Mouse (Mus musculus) 3T3-L1 (cell line): Measurements from ENCODE around the gene Sugp2.

ENCODE experiments used
- DNase-seq: peaks from one replicate; pipeline ENCODE4 v3.0.0-alpha.2; 2015; ENCODE audit warnings: low read depth, low spot score

Sugp2 gene

DNA sequence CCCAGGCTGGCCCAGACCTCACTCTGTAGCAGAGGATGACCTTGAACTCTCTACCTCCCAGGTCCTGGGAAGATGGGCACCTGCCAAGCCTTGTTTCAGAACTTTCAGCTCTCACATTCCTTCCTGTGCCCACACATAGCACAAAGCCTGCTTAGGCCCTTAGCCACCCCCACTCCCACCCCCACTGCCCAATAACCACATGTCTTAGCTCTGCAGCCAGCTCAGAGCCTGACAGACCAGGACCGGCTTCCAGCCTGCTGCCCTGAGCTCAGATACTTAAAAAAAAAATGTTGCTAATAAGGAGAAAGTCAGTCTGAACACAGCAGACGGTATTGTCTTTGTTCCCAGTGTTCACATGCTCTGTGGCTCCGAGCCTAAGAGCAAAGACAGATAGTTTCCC is 47.0 kb downstream of the Sugp2 start:
- DNase-seq, result no peak

- peak; percentile 78 for DNase-seq
Measured at GRCm38 (mm10) chr8:70282603-70283135, 48.6 kb downstream of the Sugp2 start, which contains the start of gene Homer3. Gene Homer3 (plus strand): TSS chr8:70282827.

DNA sequence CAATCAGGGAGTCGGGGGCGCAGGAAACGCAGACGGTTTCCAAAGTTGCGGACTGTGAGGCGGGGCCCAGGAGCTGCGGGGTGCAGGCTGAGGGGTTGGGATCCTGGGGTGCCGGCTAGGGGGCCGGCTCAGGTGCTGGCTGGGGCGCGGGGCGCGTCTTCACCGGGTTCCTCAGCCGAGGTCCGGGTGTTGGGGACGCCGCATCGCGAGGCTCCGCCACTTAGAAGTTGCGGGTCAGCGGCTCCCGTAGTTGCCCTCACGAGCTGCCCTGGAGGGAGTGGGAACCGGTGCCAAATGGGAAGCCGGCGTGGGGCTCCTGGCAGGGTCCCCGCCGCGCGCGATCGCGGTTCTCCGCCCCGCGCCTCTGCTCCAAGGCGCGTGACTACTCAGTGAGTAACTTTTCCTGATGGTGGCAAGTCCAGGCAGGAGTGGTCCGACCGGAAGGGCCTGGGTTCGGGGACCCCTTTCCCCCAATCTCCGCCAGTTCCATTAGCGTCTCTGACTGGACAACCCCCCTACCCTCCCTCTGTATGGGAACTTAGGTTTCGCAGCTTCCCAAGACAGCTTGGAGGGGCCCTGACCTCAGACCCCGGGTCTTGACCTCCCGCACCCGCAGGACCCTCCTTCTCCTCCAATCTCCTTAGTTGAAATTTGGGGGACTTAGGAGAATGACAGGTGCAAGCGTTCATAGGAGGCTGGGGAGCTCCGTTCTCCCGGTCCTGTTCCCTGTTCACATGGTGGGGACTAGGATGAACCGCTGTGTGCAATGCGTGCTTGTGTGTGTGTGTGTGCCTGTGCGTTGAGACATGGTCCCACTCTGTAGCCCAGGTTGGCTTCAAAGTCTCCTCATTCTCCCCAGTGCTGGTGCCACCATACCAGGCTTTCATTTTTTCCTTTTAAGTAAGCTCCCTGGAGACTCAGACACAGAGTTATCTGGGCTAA is 49.4 kb downstream of the Sugp2 start:
- peak; percentile 40 for DNase-seq

DNA sequence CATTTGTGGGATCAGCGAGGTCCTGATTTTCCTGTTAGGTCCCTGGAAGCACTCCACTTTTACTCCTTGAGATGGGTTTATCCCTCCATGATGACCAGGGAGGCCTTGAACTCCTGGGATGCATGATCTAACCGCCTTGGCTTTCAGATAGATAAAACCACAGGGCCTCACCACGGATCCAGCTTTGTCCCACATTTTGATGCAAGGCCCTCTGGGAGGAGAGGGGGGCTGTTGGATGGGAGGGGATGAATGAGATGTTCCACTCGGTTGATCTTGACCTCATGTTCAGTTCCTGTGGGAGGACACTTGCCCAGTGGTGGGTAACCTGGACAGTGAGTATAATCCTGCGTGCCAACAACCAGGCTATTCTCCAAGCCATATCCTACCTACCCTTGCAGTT is 50.4 kb downstream of the Sugp2 start:
- peak; percentile 31 for DNase-seq

DNA sequence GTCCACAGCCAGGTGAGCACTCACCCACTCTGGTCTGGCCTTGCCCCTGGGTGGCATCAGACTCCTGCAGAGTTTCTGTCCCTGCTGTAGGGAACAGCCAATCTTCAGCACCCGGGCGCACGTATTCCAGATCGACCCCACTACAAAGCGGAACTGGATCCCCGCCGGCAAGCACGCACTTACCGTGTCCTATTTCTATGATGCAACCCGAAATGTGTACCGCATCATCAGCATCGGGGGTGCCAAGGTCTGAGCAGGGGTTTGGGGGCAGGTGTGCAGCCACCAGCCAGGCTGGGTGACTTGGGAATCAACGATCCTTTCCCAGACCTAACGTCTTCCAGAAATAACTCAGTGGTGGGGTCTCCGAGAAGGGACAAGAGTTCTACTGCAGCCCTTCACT is 51.3 kb downstream of the Sugp2 start:
- DNase-seq, result no peak

- peak; percentile 40 for DNase-seq
Measured at GRCm38 (mm10) chr8:70286737-70287136, 52.7 kb downstream of the Sugp2 start.

DNA sequence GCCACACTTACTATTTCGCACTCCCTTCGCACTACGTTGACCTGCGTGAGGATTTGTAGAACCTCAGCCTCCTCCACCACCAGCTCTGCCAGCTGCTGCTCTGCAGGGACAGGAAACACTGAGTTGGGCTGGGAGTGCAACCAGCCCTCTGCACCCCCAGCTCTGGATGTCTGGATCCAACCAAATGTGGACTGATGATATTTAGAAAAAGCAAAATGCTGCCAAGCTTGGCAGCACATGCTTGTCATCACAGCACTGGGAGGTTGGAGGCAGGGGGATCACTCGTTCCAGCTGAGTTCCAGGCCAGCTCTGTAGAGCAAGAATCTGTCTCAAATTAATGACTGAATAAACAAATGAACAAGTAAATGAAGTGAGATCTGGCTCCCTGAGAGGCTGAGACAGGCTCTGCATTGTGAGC is 60.0 kb downstream of the Sugp2 start:
- DNase-seq, result no peak

DNA sequence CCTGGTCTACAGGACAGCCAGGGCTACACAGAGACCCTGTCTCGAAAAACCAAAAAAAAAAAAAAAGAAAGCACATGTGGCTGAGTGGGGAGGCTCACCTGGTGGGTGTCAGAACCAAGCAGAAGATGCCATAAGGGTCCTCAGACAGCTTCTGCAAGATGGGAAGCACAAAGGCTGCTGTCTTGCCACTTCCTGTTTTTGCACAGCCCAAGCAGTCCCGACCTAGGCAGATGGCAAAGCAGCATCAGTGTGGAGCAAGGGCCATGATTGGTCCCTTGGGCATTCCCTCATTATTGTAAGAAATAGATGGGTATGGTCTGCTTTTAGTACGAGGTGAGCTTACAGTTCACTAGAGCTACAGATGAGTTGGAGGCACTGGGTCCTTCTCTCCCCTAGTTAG is 66.9 kb downstream of the Sugp2 start:
- no peak for DNase-seq

- peak; percentile 98 for DNase-seq
Measured at GRCm38 (mm10) chr8:70302358-70302890, 68.4 kb downstream of the Sugp2 start, which contains the start of the genes Ddx49 and Cope. Gene Ddx49 (minus strand): TSS chr8:70302489. Gene Cope (plus strand): TSS chr8:70302518.

GRCm38 (mm10) chr8:70302901-70303300 is 68.9 kb downstream of the Sugp2 start:
- DNase-seq, result no peak

GRCm38 (mm10) chr8:70309311-70309710 is 75.3 kb downstream of the Sugp2 start:
- peak; percentile 69 for DNase-seq

DNA sequence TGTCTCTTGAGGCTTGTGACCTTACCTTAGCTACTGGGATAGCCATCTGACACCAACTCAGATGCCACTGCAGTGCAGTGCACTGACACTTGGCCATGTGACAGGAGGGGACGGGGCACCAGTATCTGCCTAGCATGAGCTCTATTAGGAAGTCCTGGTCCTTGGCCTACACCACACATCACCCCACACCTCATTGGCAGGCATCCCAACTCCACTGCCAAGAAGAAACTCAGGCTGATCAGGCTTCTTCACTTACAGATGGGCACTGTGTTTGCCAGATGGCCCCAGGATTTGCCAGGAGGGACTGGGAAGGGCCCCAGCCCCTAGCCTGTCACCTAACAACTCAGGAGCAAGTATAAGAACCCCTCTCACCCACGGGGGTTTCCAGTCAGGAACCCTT is 79.4 kb downstream of the Sugp2 start:
- DNase-seq, result peak; percentile 35

DNA sequence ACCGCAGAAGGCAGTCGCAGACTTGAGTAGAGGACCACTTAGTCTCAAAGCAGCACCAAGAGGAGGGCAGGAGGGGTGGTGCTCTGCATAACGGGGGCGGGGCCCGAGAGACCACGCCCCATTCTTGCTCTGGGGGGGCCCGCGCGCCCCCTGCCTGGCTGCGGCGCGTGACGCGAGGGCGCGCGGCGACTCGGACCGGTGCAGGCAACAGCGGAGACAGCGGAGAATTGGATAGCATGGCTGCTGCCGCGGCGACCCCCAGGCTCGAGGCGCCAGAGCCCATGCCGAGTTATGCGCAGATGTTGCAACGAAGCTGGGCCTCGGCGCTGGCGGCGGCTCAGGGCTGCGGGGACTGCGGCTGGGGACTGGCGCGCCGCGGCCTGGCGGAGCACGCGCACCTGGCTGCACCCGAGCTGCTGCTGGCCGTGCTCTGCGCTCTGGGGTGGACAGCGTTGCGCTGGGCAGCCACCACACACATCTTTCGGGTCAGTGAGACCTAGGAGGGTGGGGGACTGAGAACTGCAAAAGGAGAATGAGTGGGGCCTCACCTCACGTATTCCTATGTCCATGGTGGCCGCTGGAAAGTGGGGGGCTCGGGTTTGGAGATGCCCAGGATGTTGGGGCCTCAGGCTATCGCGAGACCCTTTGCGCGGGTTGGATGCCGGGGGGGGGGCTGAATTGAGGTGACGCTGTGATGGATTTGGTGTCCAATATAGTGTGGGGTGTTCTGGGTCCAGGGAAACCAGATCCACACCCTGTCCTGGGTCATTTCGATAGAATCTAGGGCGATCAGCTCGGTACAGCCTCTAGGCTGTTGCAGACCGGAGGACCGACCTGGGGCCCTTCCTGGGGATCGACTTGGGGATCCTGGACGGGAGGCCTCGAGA is 81.8 kb downstream of the Sugp2 start, which contains the start of gene Cers1:
Gene Cers1, plus strand, starts transcription at position 152 of the 887 bp plus-strand sequence.
- DNase-seq, result peak; percentile 54

GRCm38 (mm10) chr8:70316511-70317504 is 82.8 kb downstream of the Sugp2 start:
- no peak for DNase-seq

GRCm38 (mm10) chr8:70317872-70318271 is 83.8 kb downstream of the Sugp2 start:
- DNase-seq, result no peak

GRCm38 (mm10) chr8:70323716-70324115 is 89.7 kb downstream of the Sugp2 start:
- peak; percentile 65 for DNase-seq

DNA sequence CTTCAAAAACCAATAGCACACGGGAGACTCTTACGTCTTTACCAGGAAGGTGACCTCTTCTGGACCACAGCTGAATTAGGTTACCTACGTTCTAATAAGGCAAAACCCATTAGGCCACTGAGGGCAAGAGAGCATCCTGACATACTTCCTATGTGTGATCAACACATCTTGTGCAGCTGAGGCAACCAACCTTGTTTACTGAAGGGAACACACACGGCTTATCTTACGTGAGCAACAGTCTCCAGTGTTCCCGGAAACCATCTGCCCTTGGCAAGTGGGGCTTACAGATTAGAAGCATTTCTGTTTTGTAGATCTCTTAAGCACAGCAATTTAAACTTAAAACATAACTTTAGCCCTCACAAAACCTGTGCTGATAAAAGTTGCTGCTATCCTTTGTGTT is 93.5 kb downstream of the Sugp2 start:
- no peak for DNase-seq

DNA sequence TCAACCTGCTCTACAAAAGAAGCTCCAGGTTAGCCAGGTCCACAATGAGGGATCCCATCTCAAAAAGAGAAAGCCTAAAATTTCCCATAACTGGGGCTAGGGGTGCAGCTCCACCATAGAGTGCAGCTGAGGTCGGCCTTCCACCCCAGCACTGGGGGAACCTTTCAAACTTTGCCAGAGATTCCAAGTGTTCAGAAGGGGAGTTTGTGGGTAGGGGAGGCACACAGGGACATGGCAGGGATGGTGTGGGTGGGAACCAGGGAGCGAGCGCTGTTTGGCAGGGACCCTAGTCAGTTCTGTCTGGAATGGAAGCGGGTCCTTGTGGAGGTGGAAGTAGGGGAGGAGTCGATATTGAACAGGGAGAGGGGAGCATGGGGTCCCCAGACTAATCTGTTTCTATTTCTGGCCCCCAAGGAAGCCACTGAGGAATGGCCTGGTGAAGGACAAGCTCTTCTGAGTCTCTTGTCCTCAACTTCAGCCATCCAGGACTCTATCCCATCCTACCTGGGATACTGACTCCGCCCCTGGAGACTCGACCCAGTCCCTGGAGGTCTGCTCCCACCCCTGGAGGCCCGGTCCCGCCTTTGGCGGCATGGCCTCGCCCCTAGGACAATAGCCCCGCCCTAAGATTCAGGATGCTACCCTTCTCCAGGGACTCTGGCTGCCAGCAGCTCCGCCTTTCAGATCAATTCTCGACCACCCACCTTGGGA is 95.3 kb downstream of the Sugp2 start, which contains the start of gene Gdf1:
Gene Gdf1, plus strand, starts transcription at position 694 of the 711 bp plus-strand sequence.
- no peak for DNase-seq
